Mouse (Mus musculus): Measurements from ENCODE around the gene Traf3ip1. TPM values are rescaled to one million over a fixed set of nuclear protein-coding genes. Genes with fewer than 3 reads are reported as not detected.

Gene Traf3ip1
- polyA plus RNA-seq, 2 experiments = 1.3 to 4.1 TPM

- WGBS (ENCODE audit: insufficient replicate concordance) = 69% methylated on average over 10 of the region's 10 CpGs
- no peak for DNase-seq (ENCODE audit: low read depth in 3 of 3, low spot score in 3 of 3)
- no peaks in the 10 kb centered on the region; the same call in none of the 2 replicates for H3K36me3 ChIP-seq (replicated peaks; ENCODE audit: control insufficient read depth, insufficient read depth, low read depth)
Measured at GRCm38 (mm10) chr1:91448688-91449087, 45.8 kb upstream of the Traf3ip1 start.

GRCm38 (mm10) chr1:91450851-91451250, 43.6 kb upstream of the Traf3ip1 start:
- Histone ChIP-seq H3K4me1 (replicated peaks; ENCODE audit: control insufficient read depth in 2 of 2, insufficient read depth in 2 of 2, low read length in 1 of 2) (peaks cover 8 to 19% of the 10 kb centered on the region in 2 experiments), H3K9ac (replicated peaks) (no peak overlapping the region), H3K4me2 (ENCODE audit: low read depth) (no peak overlapping the region), H3K36me3 (replicated peaks; ENCODE audit: control insufficient read depth, insufficient read depth, low read depth) (no peaks in the 10 kb centered on the region; the same call in none of the 2 replicates), H3K9me3 (ENCODE audit: control insufficient read depth, low read length) (no peaks in the 10 kb centered on the region; the same call in 1 of the 2 replicates), H3K4me3 (ENCODE audit: insufficient read depth in 1 of 2, low read depth in 2 of 2, low read length in 2 of 2) (no peak overlapping the region), H3K27me3 (ENCODE audit: control insufficient read depth, insufficient read depth, low read length) (no peaks in the 10 kb centered on the region), H3K27ac (no peak overlapping the region)
- ATAC-seq (ENCODE audit: insufficient read depth) (no peak), DNase-seq (ENCODE audit: low read depth in 3 of 3, low spot score in 3 of 3) (no peak)
- no peak for TF ChIP-seq EP300 (IDR thresholded peaks at IDR 0.05; ENCODE audit: low read depth)
- no peak for TF ChIP-seq CTCF (IDR thresholded peaks at IDR 0.05; ENCODE audit: low read depth)
- 74% methylated on average over 5 of the region's 5 CpGs for WGBS (ENCODE audit: insufficient replicate concordance)

More at GRCm38 (mm10) chr1:91448688-91449087, 45.8 kb upstream of the Traf3ip1 start:
- no peak overlapping the region for H3K27ac ChIP-seq
- H3K4me3 ChIP-seq (ENCODE audit: insufficient read depth in 1 of 2, low read depth in 2 of 2, low read length in 2 of 2) = no peak overlapping the region
- ATAC-seq (ENCODE audit: insufficient read depth) = no peak
- H3K4me2 ChIP-seq (ENCODE audit: low read depth) = no peak overlapping the region
- H3K9ac ChIP-seq (replicated peaks) = no peak overlapping the region
- peaks cover 0 to 6% of the 10 kb centered on the region in 2 experiments; a peak in 2 of 4 replicates for H3K4me1 ChIP-seq (replicated peaks; ENCODE audit: control insufficient read depth in 2 of 2, insufficient read depth in 2 of 2, low read length in 1 of 2)
- no peaks in the 10 kb centered on the region for H3K27me3 ChIP-seq (ENCODE audit: control insufficient read depth, insufficient read depth, low read length)
- TF ChIP-seq CTCF (IDR thresholded peaks at IDR 0.05; ENCODE audit: low read depth) (no peak), EP300 (IDR thresholded peaks at IDR 0.05; ENCODE audit: low read depth) (no peak)
- H3K9me3 ChIP-seq (ENCODE audit: control insufficient read depth, low read length) = no peaks in the 10 kb centered on the region; the same call in 1 of the 2 replicates

GRCm38 (mm10) chr1:91451547-91452084, 42.8 kb upstream of the Traf3ip1 start:
- 48% methylated on average over 5 of the region's 5 CpGs for WGBS (ENCODE audit: insufficient replicate concordance)

GRCm38 (mm10) chr1:91453932-91454331, 40.5 kb upstream of the Traf3ip1 start:
- no peaks in the 10 kb centered on the region for H3K36me3 ChIP-seq (replicated peaks; ENCODE audit: control insufficient read depth, insufficient read depth, low read depth)
- no peak overlapping the region for H3K9ac ChIP-seq (replicated peaks)
- peaks cover 10 to 39% of the 10 kb centered on the region in 2 experiments for H3K4me1 ChIP-seq (replicated peaks; ENCODE audit: control insufficient read depth in 2 of 2, insufficient read depth in 2 of 2, low read length in 1 of 2)
- H3K27me3 ChIP-seq (ENCODE audit: control insufficient read depth, insufficient read depth, low read length) = no peaks in the 10 kb centered on the region
- 47% methylated on average over 9 of the region's 9 CpGs for WGBS (ENCODE audit: insufficient replicate concordance)
- no peak for DNase-seq (ENCODE audit: low read depth in 3 of 3, low spot score in 3 of 3)
- H3K4me2 ChIP-seq (ENCODE audit: low read depth) = peak overlapping the region; percentile 20; the same call in 1 of the 2 replicates
- peak; percentile 47; the same call in 1 of the 2 replicates for ATAC-seq (ENCODE audit: insufficient read depth)
- no peak overlapping the region for H3K4me3 ChIP-seq (ENCODE audit: insufficient read depth in 1 of 2, low read depth in 2 of 2, low read length in 2 of 2)
- no peaks in the 10 kb centered on the region for H3K9me3 ChIP-seq (ENCODE audit: control insufficient read depth, low read length)
- H3K27ac ChIP-seq = no peak overlapping the region
- TF ChIP-seq EP300 (IDR thresholded peaks at IDR 0.05; ENCODE audit: low read depth) (peak; percentile 21; the same call in 1 of the 2 replicates), CTCF (IDR thresholded peaks at IDR 0.05; ENCODE audit: low read depth) (no peak)

More at GRCm38 (mm10) chr1:91451547-91452084, 42.8 kb upstream of the Traf3ip1 start:
- no peak for ATAC-seq (ENCODE audit: insufficient read depth)
- Histone ChIP-seq H3K9me3 (ENCODE audit: control insufficient read depth, low read length) (no peaks in the 10 kb centered on the region; the same call in 1 of the 2 replicates), H3K27ac (no peak overlapping the region), H3K9ac (replicated peaks) (no peak overlapping the region), H3K4me2 (ENCODE audit: low read depth) (no peak overlapping the region), H3K4me3 (ENCODE audit: insufficient read depth in 1 of 2, low read depth in 2 of 2, low read length in 2 of 2) (no peak overlapping the region), H3K4me1 (replicated peaks; ENCODE audit: control insufficient read depth in 2 of 2, insufficient read depth in 2 of 2, low read length in 1 of 2) (peaks cover 8 to 20% of the 10 kb centered on the region in 2 experiments), H3K36me3 (replicated peaks; ENCODE audit: control insufficient read depth, insufficient read depth, low read depth) (no peaks in the 10 kb centered on the region; the same call in none of the 2 replicates), H3K27me3 (ENCODE audit: control insufficient read depth, insufficient read depth, low read length) (no peaks in the 10 kb centered on the region)
- DNase-seq (ENCODE audit: low read depth in 3 of 3, low spot score in 3 of 3) = no peak
- no peak for TF ChIP-seq EP300 (IDR thresholded peaks at IDR 0.05; ENCODE audit: low read depth)
- no peak for TF ChIP-seq CTCF (IDR thresholded peaks at IDR 0.05; ENCODE audit: low read depth)

- no peaks in the 10 kb centered on the region for H3K36me3 ChIP-seq (replicated peaks; ENCODE audit: control insufficient read depth, insufficient read depth, low read depth)
- H3K27me3 ChIP-seq (ENCODE audit: control insufficient read depth, insufficient read depth, low read length) = no peaks in the 10 kb centered on the region
- ATAC-seq (ENCODE audit: insufficient read depth) (no peak), DNase-seq (ENCODE audit: low read depth in 3 of 3, low spot score in 3 of 3) (no peak)
- TF ChIP-seq EP300 (IDR thresholded peaks at IDR 0.05; ENCODE audit: low read depth) = no peak
- TF ChIP-seq CTCF (IDR thresholded peaks at IDR 0.05; ENCODE audit: low read depth) = no peak
- H3K4me3 ChIP-seq (ENCODE audit: insufficient read depth in 1 of 2, low read depth in 2 of 2, low read length in 2 of 2) = no peak overlapping the region
- H3K4me1 ChIP-seq (replicated peaks; ENCODE audit: control insufficient read depth in 2 of 2, insufficient read depth in 2 of 2, low read length in 1 of 2) = peaks cover 10 to 38% of the 10 kb centered on the region in 2 experiments
- no peak overlapping the region for H3K27ac ChIP-seq
- no peaks in the 10 kb centered on the region for H3K9me3 ChIP-seq (ENCODE audit: control insufficient read depth, low read length)
- WGBS (ENCODE audit: insufficient replicate concordance) = 48% methylated on average over 3 of the region's 3 CpGs
- H3K9ac ChIP-seq (replicated peaks) = no peak overlapping the region
- H3K4me2 ChIP-seq (ENCODE audit: low read depth) = peak overlapping the region; percentile 20; the same call in 1 of the 2 replicates
Measured at GRCm38 (mm10) chr1:91454366-91454765, 40.1 kb upstream of the Traf3ip1 start.
